Mouse (Mus musculus) left cerebral cortex, postnatal 36 days (tissue): ENCODE results near the gene Ces3b. TPM values are rescaled to one million over a fixed set of nuclear protein-coding genes. Genes with fewer than 3 reads are reported as not detected.
"Not testable (repeated sequence)": the region's sequence is repeated elsewhere in the genome, so short reads cannot be mapped to it uniquely, and the experiment has no call there.

Source experiments
- DNase-seq, 2 experiments: peaks; one replicate each; pipeline ENCODE4 v3.0.0; 2021 to 2022; ENCODE audit warnings: low spot score in 2 of 2, mixed read lengths in 1 of 2
- intact Hi-C: fragments of 180-260 bp; cut with DNase I; formaldehyde crosslinking; loops from one replicate; pipeline ENCODE4 v1.15.1; 2025
- total RNA-seq, 2 experiments: library from RNA; stranded (reverse); gene quantifications; 2 replicates each; pipeline ENCODE4 v1.2.3; 2021

Gene Ces3b
- not detected for total RNA-seq

DNA sequence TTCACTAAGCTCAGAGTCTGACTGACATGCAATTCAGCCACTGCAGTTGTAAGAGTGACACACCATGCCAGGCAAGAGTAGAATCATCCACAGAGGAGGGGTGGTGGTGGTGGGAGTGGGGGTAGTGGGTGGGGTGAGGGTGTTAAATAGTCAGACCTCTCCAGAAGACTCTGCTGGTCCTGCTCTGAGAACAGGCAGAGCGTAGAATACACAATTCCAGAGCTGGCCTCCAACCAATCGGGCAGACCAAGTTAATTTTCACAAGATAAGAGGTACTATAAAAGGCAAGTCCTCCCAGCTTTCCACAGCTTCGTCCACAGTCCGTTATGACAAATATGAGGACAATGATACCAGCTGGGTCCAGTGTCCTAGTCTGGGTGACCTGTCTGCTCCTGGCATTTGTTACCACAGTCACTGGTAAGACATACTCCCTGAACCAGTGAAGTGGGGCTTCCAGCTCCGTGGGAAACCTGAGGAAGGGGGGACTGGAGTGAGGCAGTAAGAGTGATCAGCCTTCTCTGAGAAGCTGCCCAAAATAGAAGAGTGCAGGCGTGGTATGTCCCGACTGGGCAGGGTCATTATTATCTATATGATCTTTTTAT lies at the start of gene Ces3b:
Ces3b (plus strand) TSS at position 305 of the 602 bp plus-strand sequence.
- intact Hi-C loops = no loop called here
- no peak for DNase-seq

DNA sequence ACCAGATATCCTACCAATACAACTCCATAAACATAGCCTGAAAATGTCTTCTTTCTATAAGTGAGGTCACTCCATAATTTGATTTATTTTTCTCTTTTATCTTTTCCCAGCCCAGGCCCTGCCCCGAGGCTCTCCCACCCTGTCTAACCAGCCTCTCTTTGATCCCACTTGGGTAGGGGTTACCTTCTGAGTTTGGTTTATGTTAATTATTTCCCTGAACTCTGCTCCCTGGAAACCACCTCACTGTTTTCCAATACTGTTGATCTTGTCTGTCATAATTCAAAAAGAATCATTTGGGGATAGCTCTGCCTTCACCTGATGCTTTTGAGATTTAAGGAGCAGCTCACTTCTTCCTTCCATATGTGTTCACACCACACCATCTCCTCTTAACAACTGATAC lies 40.0 kb upstream of the Ces3b start:
- DNase-seq = no peak
- intact Hi-C loops = no loop called here

DNA sequence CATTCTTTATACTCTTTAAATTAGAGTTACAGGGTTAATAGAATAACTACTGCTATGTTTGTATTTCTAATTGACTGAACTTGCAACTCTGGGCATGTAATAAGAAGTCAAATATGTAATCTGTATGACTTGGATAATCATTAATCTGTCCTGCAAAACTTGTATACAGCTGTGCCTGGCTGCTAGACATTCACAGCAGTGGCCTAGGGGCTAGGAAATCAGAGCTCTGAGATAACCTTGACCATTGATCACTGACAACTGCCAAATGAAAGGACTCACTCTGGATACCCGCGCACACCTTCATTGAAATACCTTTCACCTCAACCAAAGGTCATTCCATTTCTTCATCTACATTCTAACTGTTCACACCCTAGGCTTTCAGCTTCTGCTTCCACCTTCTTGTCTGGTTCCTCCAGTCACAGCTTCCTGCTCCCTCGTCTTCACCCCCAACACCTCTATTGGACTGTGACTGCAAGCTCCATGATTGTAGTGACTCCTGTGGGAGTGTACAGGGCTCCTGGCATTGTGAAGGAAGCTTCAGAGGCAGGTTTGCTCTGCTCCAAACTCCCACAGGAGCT lies 37.6 kb upstream of the Ces3b start:
- intact Hi-C loops = no loop called here
- no peak for DNase-seq

DNA sequence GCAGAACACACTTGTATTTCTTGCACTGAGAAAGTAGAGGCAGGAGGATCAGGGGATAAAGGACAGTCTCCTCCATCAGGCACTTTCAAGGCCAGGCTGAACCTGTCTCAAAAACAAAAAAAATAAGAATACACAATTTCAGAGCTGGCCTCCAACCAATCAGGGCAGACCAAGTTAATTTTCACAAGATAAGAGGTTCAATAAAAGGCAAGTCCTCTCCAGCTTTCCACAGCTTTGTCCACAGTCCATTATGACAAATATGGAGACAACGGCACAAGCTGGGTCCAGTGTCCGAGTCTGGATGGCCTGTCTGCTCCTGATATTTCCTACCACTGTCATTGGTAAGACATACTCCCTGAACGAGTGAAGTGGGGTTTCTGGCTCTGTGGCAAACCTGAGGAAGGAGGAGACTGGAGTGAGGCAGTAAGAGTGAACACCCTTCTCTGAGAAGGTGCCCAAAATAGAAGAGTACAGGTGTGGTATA lies 35.1 kb upstream of the Ces3b start, which contains the start of gene Ces3a:
Ces3a (plus strand) TSS at position 231 of the 484 bp plus-strand sequence.
- intact Hi-C loops = no loop called here
- no peak for DNase-seq

DNA sequence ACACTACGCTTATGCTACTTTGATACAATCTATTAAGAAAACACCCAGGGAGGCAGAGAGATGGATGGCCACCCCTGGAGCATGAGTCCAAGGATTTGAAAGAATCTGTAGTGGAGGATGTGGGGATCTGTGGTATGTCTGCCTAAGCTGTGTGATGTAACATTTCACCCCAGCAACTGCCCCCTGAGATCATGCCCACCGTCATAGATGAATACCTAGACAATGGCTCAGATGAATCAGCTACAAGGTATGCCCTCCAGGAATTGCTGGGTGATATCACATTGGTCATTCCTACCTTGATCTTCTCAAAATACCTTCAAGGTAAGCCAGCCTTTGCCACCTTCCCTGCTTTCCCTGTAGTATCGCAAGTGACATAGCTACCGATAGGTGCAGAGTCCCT lies 27.3 kb upstream of the Ces3b start:
- intact Hi-C loops = no loop called here
- no peak for DNase-seq

GRCm38 (mm10) chr8:105060056-105060455 lies 23.5 kb upstream of the Ces3b start:
- intact Hi-C loops = no loop called here
- DNase-seq = no peak

GRCm38 (mm10) chr8:105066761-105067160 lies 16.8 kb upstream of the Ces3b start:
- no peak for DNase-seq
- intact Hi-C loops = no loop called here

DNA sequence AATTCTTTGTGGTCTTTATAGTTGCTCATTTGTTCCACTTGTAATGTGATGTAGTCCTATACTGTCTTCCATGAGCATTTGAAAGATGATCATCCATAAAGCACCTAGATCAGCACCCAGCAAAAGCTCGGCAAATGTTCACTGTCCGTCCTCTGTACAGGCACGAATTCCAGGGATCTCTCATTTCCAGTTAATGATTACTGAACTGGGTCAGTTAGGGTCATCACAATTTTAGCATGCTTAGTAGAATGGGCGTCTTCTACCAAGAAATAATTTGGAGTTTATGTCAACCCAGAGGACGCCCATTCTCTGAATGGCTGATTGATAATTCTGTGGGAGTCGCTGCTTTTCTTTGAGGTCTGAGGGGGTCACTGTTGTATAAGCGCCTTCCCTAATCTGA lies 15.6 kb upstream of the Ces3b start:
- intact Hi-C loops, DNase-seq: not testable (repeated sequence)

DNA sequence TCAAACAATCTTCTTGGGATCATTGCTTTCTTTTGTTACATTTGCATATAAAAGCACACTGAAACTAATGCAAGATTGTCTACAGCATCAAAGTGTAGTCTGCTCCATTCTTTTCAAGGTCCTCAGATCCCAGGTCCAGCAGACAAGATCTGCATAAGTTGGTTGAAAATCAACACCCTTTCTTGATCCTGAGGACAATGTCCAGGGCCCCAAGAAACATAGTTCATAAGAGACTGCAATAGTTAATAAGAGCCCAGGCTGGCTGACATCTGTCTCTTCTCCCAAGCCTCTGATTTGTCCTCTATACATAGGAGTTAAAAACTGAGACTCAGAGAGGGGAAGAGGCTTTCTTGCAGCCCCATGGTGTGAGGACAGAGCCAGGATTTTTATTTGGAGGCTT lies 14.6 kb upstream of the Ces3b start:
- no peak for DNase-seq
- intact Hi-C loops = no loop called here

DNA sequence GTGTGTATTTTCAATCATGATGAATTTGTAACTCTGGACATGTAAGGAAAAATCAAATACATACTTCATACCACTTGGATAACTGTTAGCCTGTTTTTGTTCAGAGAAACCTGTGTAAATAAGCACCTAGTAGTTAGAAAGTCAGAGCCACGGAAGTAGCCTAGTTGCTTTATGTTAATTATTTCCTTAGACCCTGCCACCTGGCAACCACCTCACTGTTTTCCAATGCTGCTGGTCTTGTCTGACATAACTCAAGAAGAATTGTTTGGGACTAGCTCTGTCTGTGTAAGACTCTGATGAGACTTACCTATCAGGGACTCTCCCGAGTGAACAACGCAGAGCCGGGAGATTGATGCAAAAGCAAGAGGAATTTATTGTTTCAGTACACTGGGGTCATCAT lies 7.0 kb upstream of the Ces3b start:
- DNase-seq = no peak
- intact Hi-C loops = no loop called here

GRCm38 (mm10) chr8:105077071-105077470 lies 6.5 kb upstream of the Ces3b start:
- intact Hi-C loops = no loop called here

GRCm38 (mm10) chr8:105078591-105078990 lies 5.0 kb upstream of the Ces3b start:
- intact Hi-C loops = no loop called here
- DNase-seq = no peak

More at GRCm38 (mm10) chr8:105077071-105077470, 6.5 kb upstream of the Ces3b start:
- DNase-seq = no peak

DNA sequence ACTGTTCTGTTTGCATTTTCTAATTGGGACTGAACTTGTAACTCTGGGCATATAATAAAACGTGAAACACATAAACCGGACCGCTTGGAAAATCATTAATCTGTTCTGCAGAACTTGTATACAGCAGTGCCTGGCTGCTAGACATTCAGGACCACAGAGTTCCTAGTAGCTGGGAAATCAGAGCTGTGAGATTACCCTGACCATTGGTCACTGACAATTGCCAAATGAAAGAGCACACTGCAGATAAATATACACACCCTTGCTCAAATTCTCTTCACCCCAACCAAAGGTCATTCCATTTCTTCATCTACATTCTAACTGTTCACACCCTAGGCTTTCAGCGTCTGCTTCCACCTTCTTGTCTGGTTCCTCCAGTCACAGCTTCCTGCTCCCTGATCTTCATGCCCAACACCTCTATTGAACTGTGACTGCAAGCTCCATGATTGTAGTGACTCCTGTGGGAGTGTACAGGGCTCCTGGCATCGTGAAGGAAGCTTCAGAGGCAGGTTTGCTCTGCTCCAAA lies 2.7 kb upstream of the Ces3b start:
- no peak for DNase-seq
- intact Hi-C loops = no loop called here

DNA sequence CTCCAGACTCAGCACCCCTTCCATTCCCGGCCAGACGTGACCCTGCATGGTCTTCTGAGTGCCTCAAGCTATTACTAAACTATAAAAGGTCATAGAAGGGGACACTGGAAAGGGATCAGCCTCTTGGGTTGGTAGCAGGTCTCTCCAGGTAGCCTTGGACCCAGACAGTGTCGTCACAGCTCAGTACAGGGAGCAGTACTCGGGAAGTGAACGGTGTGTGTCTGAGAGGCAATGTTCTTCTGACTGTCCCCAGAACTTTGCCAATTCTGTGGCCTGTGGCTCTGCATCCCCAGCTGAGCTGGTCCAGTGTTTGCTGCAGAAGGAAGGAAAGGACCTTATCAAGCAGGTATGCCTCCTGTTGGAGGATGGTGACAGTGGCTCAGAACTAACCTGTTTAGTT lies 4.6 kb downstream of the Ces3b start:
- not testable (repeated sequence) for DNase-seq

GRCm38 (mm10) chr8:105088581-105088980 lies 5.0 kb downstream of the Ces3b start:
- intact Hi-C loops = no loop called here
- DNase-seq = no peak

More for the DNA sequence above, 4.6 kb downstream of the Ces3b start:
- intact Hi-C loops = not testable (repeated sequence)

- no peak for DNase-seq
- intact Hi-C loops = no loop called here
These were observed 10.4 kb downstream of the Ces3b start for GRCm38 (mm10) chr8:105093992-105094391.

GRCm38 (mm10) chr8:105102101-105102785 lies 18.7 kb downstream of the Ces3b start:
- DNase-seq, intact Hi-C loops: not testable (repeated sequence)

- intact Hi-C loops, DNase-seq: not testable (repeated sequence)
These were observed 20.1 kb downstream of the Ces3b start for GRCm38 (mm10) chr8:105103701-105104100.

- intact Hi-C loops = no loop called here
These were observed 20.7 kb downstream of the Ces3b start for GRCm38 (mm10) chr8:105104220-105104619.

GRCm38 (mm10) chr8:105129864-105130263 lies 46.3 kb downstream of the Ces3b start:
- DNase-seq = no peak
- intact Hi-C loops = no loop called here

More at GRCm38 (mm10) chr8:105104220-105104619, 20.7 kb downstream of the Ces3b start:
- DNase-seq = no peak

GRCm38 (mm10) chr8:105131509-105131908 lies 48.0 kb downstream of the Ces3b start, which contains the start of gene Ces4a:
Ces4a (plus strand) TSS chr8:105131800.
- no peak for DNase-seq
- intact Hi-C loops = no loop called here
